Mouse (Mus musculus): ENCODE data around the gene Armt1.
A peak's percentile ranks its signal among the peaks of the same experiment; 100 is the strongest.

- peak; percentile 48 for TF ChIP-seq CTCF (IDR thresholded peaks at IDR 0.05; ENCODE audit: insufficient read depth, low read length)
- no peak for TF ChIP-seq POLR2A (IDR thresholded peaks at IDR 0.05; ENCODE audit: borderline replicate concordance, extremely low read depth, low read depth, low read length)
Observed at GRCm38 (mm10) chr10:4404895-4405491, 27.3 kb upstream of the Armt1 start.

Measured in lung, adult 2 months (tissue).